Mouse (Mus musculus): Measurements from ENCODE around the gene Shisal2a. TPM values are rescaled to one million over a fixed set of nuclear protein-coding genes. Genes with fewer than 3 reads are reported as not detected.

Shisal2a gene
- total RNA-seq, 2 experiments from 2014 or later = not detected

Other genes with a start within 250 kb of the Shisal2a start
- gene Scp2, start 238.4 kb downstream of the Shisal2a start, total RNA-seq (2014; fragmentation: Nextera tagmentation) = 111 and 129 TPM in 2 replicates
- gene Scp2, start 238.4 kb downstream of the Shisal2a start, total RNA-seq (2017) = 197 and 203 TPM in 2 replicates
- 0.39 TPM in 1 of 2 replicates, not detected in the other for gene Echdc2, start 217.9 kb downstream of the Shisal2a start, total RNA-seq (2014; fragmentation: Nextera tagmentation)
- not detected in 2 replicates for gene Echdc2, start 217.9 kb downstream of the Shisal2a start, total RNA-seq (2017)
- not detected in 2 replicates for gene Zyg11a, start 165.3 kb downstream of the Shisal2a start, total RNA-seq (2014; fragmentation: Nextera tagmentation)
- gene Zyg11a, start 165.3 kb downstream of the Shisal2a start, total RNA-seq (2017) = not detected in 2 replicates
- 8.8 and 11.3 TPM in 2 replicates for gene Zyg11b, start 82.3 kb downstream of the Shisal2a start, total RNA-seq (2014; fragmentation: Nextera tagmentation)
- 12.5 and 17.6 TPM in 2 replicates for gene Zyg11b, start 82.3 kb downstream of the Shisal2a start, total RNA-seq (2017)
- 12.8 and 27.1 TPM in 2 replicates for gene Coa7, start 55.2 kb downstream of the Shisal2a start, total RNA-seq (2014; fragmentation: Nextera tagmentation)
- 5.9 and 16.1 TPM in 2 replicates for gene Coa7, start 55.2 kb downstream of the Shisal2a start, total RNA-seq (2017)
- not detected in 2 replicates for gene Gpx7, start 23.6 kb upstream of the Shisal2a start, total RNA-seq (2014; fragmentation: Nextera tagmentation)
- 0.61 and 0.94 TPM in 2 replicates for gene Gpx7, start 23.6 kb upstream of the Shisal2a start, total RNA-seq (2017)
- 53.7 and 67.8 TPM in 2 replicates for gene Tut4, start 76.1 kb upstream of the Shisal2a start, total RNA-seq (2014; fragmentation: Nextera tagmentation)
- gene Tut4, start 76.1 kb upstream of the Shisal2a start, total RNA-seq (2017) = 32.6 and 37.7 TPM in 2 replicates
- gene Prpf38a, start 196.0 kb upstream of the Shisal2a start, total RNA-seq (2014; fragmentation: Nextera tagmentation) = 60.1 and 69.0 TPM in 2 replicates
- gene Prpf38a, start 196.0 kb upstream of the Shisal2a start, total RNA-seq (2017) = 117 and 133 TPM in 2 replicates
- 23.3 and 33.6 TPM in 2 replicates for gene Orc1, start 196.1 kb upstream of the Shisal2a start, total RNA-seq (2014; fragmentation: Nextera tagmentation)
- 21.0 and 34.2 TPM in 2 replicates for gene Orc1, start 196.1 kb upstream of the Shisal2a start, total RNA-seq (2017)
- gene Cc2d1b, start 236.6 kb upstream of the Shisal2a start, total RNA-seq (2014; fragmentation: Nextera tagmentation) = 42.2 and 49.4 TPM in 2 replicates
- gene Cc2d1b, start 236.6 kb upstream of the Shisal2a start, total RNA-seq (2017) = 20.9 and 28.2 TPM in 2 replicates